In the genomic region with DNA sequence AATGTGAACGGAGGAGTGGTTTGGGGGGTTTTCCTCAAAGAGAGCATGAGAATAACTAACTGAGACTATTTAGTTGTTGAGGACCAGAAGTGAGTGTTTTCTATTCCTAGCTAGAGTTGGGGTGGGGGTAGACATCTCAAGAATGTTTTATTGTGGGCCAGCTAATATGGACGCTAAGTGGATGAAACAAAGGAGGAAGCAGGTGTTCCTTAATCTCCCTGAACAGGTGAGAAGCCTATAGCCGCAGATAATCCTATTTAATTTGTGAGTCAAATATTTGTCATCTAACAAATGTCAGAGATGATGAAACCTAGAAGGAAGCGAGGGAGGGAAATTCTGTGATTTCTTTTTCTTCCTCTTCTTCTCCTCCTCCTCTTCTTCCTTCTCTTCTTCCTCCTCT, we compare ENCODE assay signal across 16 mouse cellular contexts.
"Had no signal": no experiment of that assay in that cellular context is flagged by ENCODE, and none has a peak within 500 bp of the region (broad histone marks: within the 10 kb centered on the region; RNA-seq: fewer than 3 reads in every experiment).

No protein-coding gene starts in this region.

- H3K4me3 ChIP-seq: neural tube, embryonic 12.5 days; neural tube, embryonic 13.5 days; neural tube, embryonic 15.5 days; stomach, embryonic 15.5 days had no signal

- H3K9me3 ChIP-seq: neural tube, embryonic 12.5 days; neural tube, embryonic 13.5 days; neural tube, embryonic 15.5 days; stomach, embryonic 15.5 days had no signal

- H3K27ac ChIP-seq: neural tube, embryonic 12.5 days; neural tube, embryonic 13.5 days; neural tube, embryonic 15.5 days; stomach, embryonic 15.5 days had no signal

- DNase-seq: retina, postnatal 1 day; right cerebral cortex, adult 18-20 months; right cerebral cortex, postnatal 14 days; right cerebral cortex, postnatal 25 days; right cerebral cortex, postnatal 4 days; spleen, adult 18-20 months; thymus, adult 18-20 months; thymus, adult 2 months; thymus, postnatal 14 days; thymus, postnatal 25 days; thymus, postnatal 36 days; thymus, postnatal 4 days had no signal

- H3K36me3 ChIP-seq: neural tube, embryonic 12.5 days; neural tube, embryonic 13.5 days; neural tube, embryonic 15.5 days; stomach, embryonic 15.5 days had no signal

- H3K4me2 ChIP-seq: neural tube, embryonic 12.5 days; neural tube, embryonic 13.5 days; neural tube, embryonic 15.5 days; stomach, embryonic 15.5 days had no signal

- H3K4me1 ChIP-seq: neural tube, embryonic 12.5 days; neural tube, embryonic 13.5 days; neural tube, embryonic 15.5 days; stomach, embryonic 15.5 days had no signal

- H3K27me3 ChIP-seq: neural tube, embryonic 12.5 days; neural tube, embryonic 13.5 days; neural tube, embryonic 15.5 days; stomach, embryonic 15.5 days had no signal

- H3K9ac ChIP-seq: neural tube, embryonic 12.5 days; neural tube, embryonic 13.5 days; neural tube, embryonic 15.5 days; stomach, embryonic 15.5 days had no signal
